Mouse (Mus musculus): ENCODE measurements around the gene Igf1.

Gene Igf1

GRCm38 (mm10) chr10:87861104-87861455 is 3.0 kb downstream of the Igf1 start:
- DNase-seq: no peak

GRCm38 (mm10) chr10:87862899-87863298 is 4.8 kb downstream of the Igf1 start:
- no peak for DNase-seq

GRCm38 (mm10) chr10:87863326-87863725 is 5.3 kb downstream of the Igf1 start:
- DNase-seq: no peak

GRCm38 (mm10) chr10:87865712-87866111 is 7.6 kb downstream of the Igf1 start:
- DNase-seq: no peak

- DNase-seq: no peak
Observed at GRCm38 (mm10) chr10:87866448-87866847, 8.4 kb downstream of the Igf1 start.

GRCm38 (mm10) chr10:87867217-87867616 is 9.2 kb downstream of the Igf1 start:
- DNase-seq: no peak

- DNase-seq: no peak
Observed at GRCm38 (mm10) chr10:87867631-87868030, 9.6 kb downstream of the Igf1 start.

- no peak for DNase-seq
Observed at GRCm38 (mm10) chr10:87868349-87869053, 10.4 kb downstream of the Igf1 start.

GRCm38 (mm10) chr10:87869151-87869550 is 11.1 kb downstream of the Igf1 start:
- DNase-seq: no peak

GRCm38 (mm10) chr10:87869691-87870090 is 11.6 kb downstream of the Igf1 start:
- DNase-seq: no peak

GRCm38 (mm10) chr10:87871863-87872647 is 14.0 kb downstream of the Igf1 start:
- DNase-seq: no peak

- DNase-seq: no peak
Observed at GRCm38 (mm10) chr10:87872854-87873253, 14.8 kb downstream of the Igf1 start.

GRCm38 (mm10) chr10:87873516-87873915 is 15.5 kb downstream of the Igf1 start:
- no peak for DNase-seq

GRCm38 (mm10) chr10:87880071-87880785 is 22.2 kb downstream of the Igf1 start:
- no peak for DNase-seq

GRCm38 (mm10) chr10:87885326-87886040 is 27.4 kb downstream of the Igf1 start:
- no peak for DNase-seq

GRCm38 (mm10) chr10:87889850-87890249 is 31.8 kb downstream of the Igf1 start:
- DNase-seq: no peak

- no peak for DNase-seq
Observed at GRCm38 (mm10) chr10:87892256-87892655, 34.2 kb downstream of the Igf1 start.

GRCm38 (mm10) chr10:87893272-87893671 is 35.2 kb downstream of the Igf1 start:
- DNase-seq: no peak

GRCm38 (mm10) chr10:87894461-87895120 is 36.5 kb downstream of the Igf1 start:
- DNase-seq: no peak

- no peak for DNase-seq
Observed at GRCm38 (mm10) chr10:87895351-87895750, 37.3 kb downstream of the Igf1 start.

- no peak for DNase-seq
Observed at GRCm38 (mm10) chr10:87897331-87897730, 39.3 kb downstream of the Igf1 start.

- no peak for DNase-seq
Observed at GRCm38 (mm10) chr10:87898826-87899225, 40.8 kb downstream of the Igf1 start.

- DNase-seq: no peak
Observed at GRCm38 (mm10) chr10:87901916-87902315, 43.9 kb downstream of the Igf1 start.

Measured in thymus, postnatal 14 days (tissue).